Mouse (Mus musculus): Measurements from ENCODE around the gene Tnrc6b. TPM values are rescaled to one million over a fixed set of nuclear protein-coding genes. Genes with fewer than 3 reads are reported as not detected.
"Not testable (repeated sequence)": the region's sequence is repeated elsewhere in the genome, so short reads cannot be mapped to it uniquely, and the experiment has no call there.

Gene Tnrc6b
- total and polyA plus RNA-seq, 2 experiments from 2014 or later, result 21.0 to 24.0 TPM

- no peaks in the 10 kb centered on the region for H3K27me3 ChIP-seq (ENCODE audit: insufficient read depth, low read length)
- DNase-seq, result no peak
- 60% methylated on average over 9 of the region's 9 CpGs for WGBS
- H3K4me3 ChIP-seq (ENCODE audit: low read depth, low read length), result no peak overlapping the region
- TF ChIP-seq CTCF (IDR thresholded peaks at IDR 0.05; ENCODE audit: low read depth), result no peak
- ATAC-seq, result no peak
- no peak overlapping the region for H3K4me2 ChIP-seq (ENCODE audit: low read depth)
- H3K9me3 ChIP-seq (ENCODE audit: low read length), result no peaks in the 10 kb centered on the region
- H3K9ac ChIP-seq, result no peak overlapping the region
- 0 out of 2 replicates have a peak, but pooled peaks cover 6% of the 10 kb centered on the region for H3K4me1 ChIP-seq (ENCODE audit: insufficient read depth)
- no peak overlapping the region for H3K27ac ChIP-seq (ENCODE audit: low read depth, low read length)
- no peaks in the 10 kb centered on the region for H3K36me3 ChIP-seq (ENCODE audit: insufficient read depth)
Measured at GRCm38 (mm10) chr15:80839653-80840420, 128.7 kb downstream of the Tnrc6b start.

GRCm38 (mm10) chr15:80844262-80844661, 133.1 kb downstream of the Tnrc6b start:
- no peak for TF ChIP-seq CTCF (IDR thresholded peaks at IDR 0.05; ENCODE audit: low read depth)
- DNase-seq (no peak), ATAC-seq (no peak)
- no peaks in the 10 kb centered on the region for H3K36me3 ChIP-seq (ENCODE audit: insufficient read depth)
- no peaks in the 10 kb centered on the region for H3K27me3 ChIP-seq (ENCODE audit: insufficient read depth, low read length)
- H3K4me3 ChIP-seq (ENCODE audit: low read depth, low read length), result no peak overlapping the region
- H3K9ac ChIP-seq, result no peak overlapping the region
- 73% methylated on average over 1 of the region's 1 CpGs for WGBS
- no peak overlapping the region for H3K27ac ChIP-seq (ENCODE audit: low read depth, low read length)
- H3K4me2 ChIP-seq (ENCODE audit: low read depth), result no peak overlapping the region
- no peaks in the 10 kb centered on the region for H3K4me1 ChIP-seq (ENCODE audit: insufficient read depth)
- no peaks in the 10 kb centered on the region for H3K9me3 ChIP-seq (ENCODE audit: low read length)

GRCm38 (mm10) chr15:80844926-80845325, 133.8 kb downstream of the Tnrc6b start:
- H3K9ac ChIP-seq, result no peak overlapping the region
- WGBS, result 91% methylated on average over 2 of the region's 2 CpGs
- no peaks in the 10 kb centered on the region for H3K9me3 ChIP-seq (ENCODE audit: low read length)
- no peak overlapping the region for H3K4me2 ChIP-seq (ENCODE audit: low read depth)
- ATAC-seq (no peak), DNase-seq (no peak)
- no peaks in the 10 kb centered on the region for H3K27me3 ChIP-seq (ENCODE audit: insufficient read depth, low read length)
- no peak for TF ChIP-seq CTCF (IDR thresholded peaks at IDR 0.05; ENCODE audit: low read depth)
- no peaks in the 10 kb centered on the region for H3K4me1 ChIP-seq (ENCODE audit: insufficient read depth)
- H3K36me3 ChIP-seq (ENCODE audit: insufficient read depth), result no peaks in the 10 kb centered on the region
- no peak overlapping the region for H3K27ac ChIP-seq (ENCODE audit: low read depth, low read length)
- no peak overlapping the region for H3K4me3 ChIP-seq (ENCODE audit: low read depth, low read length)

GRCm38 (mm10) chr15:80850004-80850403, 138.9 kb downstream of the Tnrc6b start:
- no peaks in the 10 kb centered on the region; the same call in 1 of the 2 replicates for H3K4me1 ChIP-seq (ENCODE audit: insufficient read depth)
- H3K9me3 ChIP-seq (ENCODE audit: low read length), result no peaks in the 10 kb centered on the region
- H3K36me3 ChIP-seq (ENCODE audit: insufficient read depth), result no peaks in the 10 kb centered on the region
- no peak for TF ChIP-seq CTCF (IDR thresholded peaks at IDR 0.05; ENCODE audit: low read depth)
- no peak overlapping the region for H3K4me2 ChIP-seq (ENCODE audit: low read depth)
- H3K27ac ChIP-seq (ENCODE audit: low read depth, low read length), result no peak overlapping the region
- ATAC-seq, result no peak
- no peak for DNase-seq
- 38% methylated on average over 8 of the region's 8 CpGs for WGBS
- H3K4me3 ChIP-seq (ENCODE audit: low read depth, low read length), result no peak overlapping the region
- no peaks in the 10 kb centered on the region for H3K27me3 ChIP-seq (ENCODE audit: insufficient read depth, low read length)
- no peak overlapping the region for H3K9ac ChIP-seq

- Histone ChIP-seq H3K27ac (ENCODE audit: low read depth, low read length) (peak overlapping the region; percentile 3; the same call in 1 of the 2 replicates), H3K4me1 (ENCODE audit: insufficient read depth) (no peaks in the 10 kb centered on the region; the same call in 1 of the 2 replicates), H3K4me3 (ENCODE audit: low read depth, low read length) (no peak overlapping the region), H3K27me3 (ENCODE audit: insufficient read depth, low read length) (no peaks in the 10 kb centered on the region), H3K4me2 (ENCODE audit: low read depth) (no peak overlapping the region), H3K36me3 (ENCODE audit: insufficient read depth) (no peaks in the 10 kb centered on the region), H3K9ac (no peak overlapping the region), H3K9me3 (ENCODE audit: low read length) (no peaks in the 10 kb centered on the region)
- ATAC-seq (no peak), DNase-seq (peak; percentile 57)
- no peak for TF ChIP-seq CTCF (IDR thresholded peaks at IDR 0.05; ENCODE audit: low read depth)
- WGBS, result 60% methylated on average over 7 of the region's 7 CpGs
Measured at GRCm38 (mm10) chr15:80850682-80851475, 139.8 kb downstream of the Tnrc6b start.

GRCm38 (mm10) chr15:80852122-80852521, 141.0 kb downstream of the Tnrc6b start:
- Histone ChIP-seq H3K4me2 (ENCODE audit: low read depth) (no peak overlapping the region), H3K36me3 (ENCODE audit: insufficient read depth) (no peaks in the 10 kb centered on the region), H3K4me3 (ENCODE audit: low read depth, low read length) (no peak overlapping the region), H3K27ac (ENCODE audit: low read depth, low read length) (no peak overlapping the region), H3K9ac (no peak overlapping the region), H3K9me3 (ENCODE audit: low read length) (no peaks in the 10 kb centered on the region), H3K4me1 (ENCODE audit: insufficient read depth) (no peaks in the 10 kb centered on the region; the same call in 1 of the 2 replicates), H3K27me3 (ENCODE audit: insufficient read depth, low read length) (no peaks in the 10 kb centered on the region)
- 99% methylated on average over 5 of the region's 5 CpGs for WGBS
- no peak for ATAC-seq
- no peak for TF ChIP-seq CTCF (IDR thresholded peaks at IDR 0.05; ENCODE audit: low read depth)
- DNase-seq, result no peak

GRCm38 (mm10) chr15:80852527-80852926, 141.4 kb downstream of the Tnrc6b start:
- not testable (repeated sequence) for ATAC-seq; H3K9ac ChIP-seq; H3K27me3 ChIP-seq (ENCODE audit: insufficient read depth, low read length); DNase-seq; H3K27ac ChIP-seq (ENCODE audit: low read depth, low read length); H3K9me3 ChIP-seq (ENCODE audit: low read length); H3K4me1 ChIP-seq (ENCODE audit: insufficient read depth); H3K4me2 ChIP-seq (ENCODE audit: low read depth); H3K36me3 ChIP-seq (ENCODE audit: insufficient read depth); H3K4me3 ChIP-seq (ENCODE audit: low read depth, low read length)
- 88% methylated on average over 3 of the region's 3 CpGs for WGBS
